Mouse (Mus musculus): ENCODE results near the gene Rubcn. TPM values are rescaled to one million over a fixed set of nuclear protein-coding genes. Genes with fewer than 3 reads are reported as not detected.

The Rubcn gene
- polyA plus RNA-seq, 1 experiment from 2014 or later: 18.1 TPM

DNA sequence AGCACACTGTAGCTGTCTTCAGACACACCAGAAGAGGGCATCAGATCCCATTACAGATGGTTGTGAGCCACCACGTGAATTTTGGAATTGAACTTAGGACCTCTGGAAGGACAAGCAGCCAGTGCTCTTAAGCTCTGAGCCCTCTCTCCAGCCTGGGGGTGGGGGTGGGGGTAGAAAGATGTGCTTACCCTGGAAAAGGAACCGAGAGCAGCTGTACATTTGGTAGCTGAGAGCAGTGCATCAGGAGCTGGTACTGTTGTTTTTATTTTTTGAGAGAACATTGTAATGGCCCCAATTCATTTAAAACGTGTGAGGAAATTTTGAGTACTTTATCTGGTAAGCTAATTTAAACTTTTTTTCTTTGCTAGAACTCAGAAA, 24.5 kb upstream of the Rubcn start:
- no peak overlapping the region for H3K4me3 ChIP-seq (ENCODE audit: low read depth, low read length)
- 76% methylated on average over 3 of the region's 3 CpGs for WGBS
- no peak for ATAC-seq (ENCODE audit: insufficient read depth, low FRiP score, low TSS enrichment)

DNA sequence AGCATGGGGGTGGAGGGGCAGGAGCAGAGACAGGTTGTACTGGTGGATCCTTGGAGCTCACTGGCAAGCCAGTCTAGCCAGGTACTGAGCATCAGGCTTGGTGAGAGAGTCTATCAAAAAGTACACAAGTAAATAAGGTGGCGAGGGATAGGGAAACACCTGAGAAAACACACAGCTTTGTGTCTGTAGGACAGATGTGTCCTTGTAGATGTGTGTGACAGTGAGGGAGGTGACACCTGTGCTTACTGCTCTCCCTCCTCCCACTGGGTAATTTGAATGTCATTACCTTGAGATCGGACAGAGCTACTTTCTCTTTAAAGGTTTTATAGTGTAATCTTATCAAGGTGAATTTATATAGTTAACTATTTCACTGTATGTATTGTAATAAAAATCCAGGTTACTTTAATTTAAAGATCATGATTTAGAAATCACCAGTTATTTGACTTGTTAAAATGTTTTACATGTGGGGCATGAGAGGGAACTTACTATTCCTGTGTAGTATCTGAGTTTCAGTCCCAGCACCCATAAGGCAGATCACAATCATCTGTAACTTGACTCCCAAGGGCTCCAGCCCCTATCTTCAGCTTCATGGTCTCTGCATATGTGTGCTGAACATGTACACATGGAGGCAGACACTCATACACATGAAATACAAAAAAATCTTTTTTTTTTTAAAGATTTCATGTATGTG, 23.9 kb upstream of the Rubcn start:
- no peaks in the 10 kb centered on the region for H3K9me3 ChIP-seq (ENCODE audit: control insufficient read depth, low read length)
- no peak overlapping the region for H3K4me3 ChIP-seq (ENCODE audit: low read depth, low read length)
- no peak overlapping the region for H3K4me2 ChIP-seq (ENCODE audit: low read depth)
- WGBS: 89% methylated on average over 2 of the region's 2 CpGs
- no peaks in the 10 kb centered on the region for H3K27me3 ChIP-seq (ENCODE audit: control insufficient read depth, insufficient read depth, low read length)
- no peak overlapping the region for H3K27ac ChIP-seq (ENCODE audit: low read depth, low read length)
- no peaks in the 10 kb centered on the region for H3K36me3 ChIP-seq (ENCODE audit: control insufficient read depth, insufficient read depth, low read length)
- no peak overlapping the region for H3K9ac ChIP-seq (ENCODE audit: low read length)
- no peak for DNase-seq (ENCODE audit: low spot score)
- no peaks in the 10 kb centered on the region for H3K4me1 ChIP-seq (ENCODE audit: control insufficient read depth, insufficient read depth, low read length)
- no peak for ATAC-seq (ENCODE audit: insufficient read depth, low FRiP score, low TSS enrichment)

More for the DNA sequence above, 24.5 kb upstream of the Rubcn start:
- DNase-seq (ENCODE audit: low spot score): no peak
- Histone ChIP-seq H3K9ac (ENCODE audit: low read length) (no peak overlapping the region), H3K27ac (ENCODE audit: low read depth, low read length) (no peak overlapping the region), H3K27me3 (ENCODE audit: control insufficient read depth, insufficient read depth, low read length) (no peaks in the 10 kb centered on the region), H3K36me3 (ENCODE audit: control insufficient read depth, insufficient read depth, low read length) (no peaks in the 10 kb centered on the region), H3K4me1 (ENCODE audit: control insufficient read depth, insufficient read depth, low read length) (0 out of 2 replicates have a peak, but pooled peaks cover 3% of the 10 kb centered on the region), H3K4me2 (ENCODE audit: low read depth) (no peak overlapping the region), H3K9me3 (ENCODE audit: control insufficient read depth, low read length) (no peaks in the 10 kb centered on the region)

DNA sequence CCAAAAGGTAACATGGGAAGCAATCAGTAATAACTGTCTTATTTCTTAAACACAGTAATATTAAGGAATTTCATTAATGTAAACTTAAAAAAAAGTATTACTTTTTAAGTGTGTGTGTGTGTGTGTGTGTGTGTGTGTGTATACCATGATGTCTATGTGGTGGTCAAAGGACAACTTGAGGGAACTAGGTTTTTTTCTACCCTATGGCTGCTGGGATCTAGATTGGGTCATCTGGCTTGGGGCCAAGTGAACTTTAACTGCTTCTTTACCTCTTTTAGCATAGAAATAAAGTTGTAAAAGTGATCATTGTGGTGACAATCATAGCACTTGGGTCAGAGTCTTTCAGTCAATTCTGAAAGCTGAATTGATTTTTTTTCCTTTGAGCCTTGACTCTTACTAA, 18.6 kb upstream of the Rubcn start:
- Histone ChIP-seq H3K9me3 (ENCODE audit: control insufficient read depth, low read length) (no peaks in the 10 kb centered on the region), H3K4me1 (ENCODE audit: control insufficient read depth, insufficient read depth, low read length) (no peaks in the 10 kb centered on the region), H3K4me2 (ENCODE audit: low read depth) (no peak overlapping the region), H3K27ac (ENCODE audit: low read depth, low read length) (no peak overlapping the region), H3K27me3 (ENCODE audit: control insufficient read depth, insufficient read depth, low read length) (no peaks in the 10 kb centered on the region), H3K4me3 (ENCODE audit: low read depth, low read length) (no peak overlapping the region), H3K36me3 (ENCODE audit: control insufficient read depth, insufficient read depth, low read length) (no peaks in the 10 kb centered on the region; the same call in 1 of the 2 replicates), H3K9ac (ENCODE audit: low read length) (no peak overlapping the region)
- no peak for ATAC-seq (ENCODE audit: insufficient read depth, low FRiP score, low TSS enrichment)
- DNase-seq (ENCODE audit: low spot score): no peak

DNA sequence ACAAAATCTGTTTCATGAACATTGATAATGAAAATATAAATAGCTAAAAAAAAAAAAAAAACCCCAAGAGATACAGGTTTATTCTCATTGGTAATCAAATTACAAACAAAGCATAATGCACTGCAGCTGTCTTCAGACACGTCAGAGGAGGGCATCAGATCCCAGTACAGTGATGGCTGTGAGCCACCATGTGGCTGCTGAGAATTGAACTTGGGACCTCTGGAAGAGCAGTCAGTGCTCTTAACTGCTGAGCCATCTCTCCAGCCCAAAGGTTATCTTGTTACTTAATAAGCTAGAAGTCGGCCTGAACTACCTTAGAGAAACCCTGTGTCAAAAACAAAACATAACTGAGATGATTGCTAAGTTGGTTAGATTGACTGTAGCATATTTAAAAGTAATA, 12.3 kb upstream of the Rubcn start:
- Histone ChIP-seq H3K27ac (ENCODE audit: low read depth, low read length) (no peak overlapping the region), H3K9ac (ENCODE audit: low read length) (no peak overlapping the region), H3K27me3 (ENCODE audit: control insufficient read depth, insufficient read depth, low read length) (no peaks in the 10 kb centered on the region), H3K9me3 (ENCODE audit: control insufficient read depth, low read length) (no peaks in the 10 kb centered on the region), H3K36me3 (ENCODE audit: control insufficient read depth, insufficient read depth, low read length) (no peaks in the 10 kb centered on the region; the same call in 1 of the 2 replicates), H3K4me3 (ENCODE audit: low read depth, low read length) (no peak overlapping the region), H3K4me1 (ENCODE audit: control insufficient read depth, insufficient read depth, low read length) (no peaks in the 10 kb centered on the region), H3K4me2 (ENCODE audit: low read depth) (no peak overlapping the region)
- WGBS: 74% methylated on average over 2 of the region's 2 CpGs
- ATAC-seq (ENCODE audit: insufficient read depth, low FRiP score, low TSS enrichment) (no peak), DNase-seq (ENCODE audit: low spot score) (no peak)

DNA sequence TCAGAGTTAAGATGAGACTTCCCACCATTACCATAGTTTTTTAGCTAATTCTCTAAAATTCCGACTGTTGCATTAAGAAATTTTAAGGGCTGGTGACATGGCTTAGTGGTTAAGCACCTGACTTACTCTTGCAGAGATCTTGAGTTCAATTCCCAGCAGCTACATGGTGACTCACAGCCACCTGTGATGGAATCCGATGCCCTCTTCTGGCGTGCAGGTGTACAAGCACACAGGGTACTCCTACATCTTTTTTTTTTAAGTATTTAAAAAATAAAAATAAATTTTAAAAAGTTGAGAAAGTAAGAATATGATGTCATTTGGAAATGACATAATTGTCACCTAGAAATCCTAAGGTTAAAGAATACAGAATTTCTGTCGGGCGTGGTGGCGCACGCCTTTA, 10.4 kb upstream of the Rubcn start:
- no peaks in the 10 kb centered on the region for H3K9me3 ChIP-seq (ENCODE audit: control insufficient read depth, low read length)
- H3K27ac ChIP-seq (ENCODE audit: low read depth, low read length): no peak overlapping the region
- H3K9ac ChIP-seq (ENCODE audit: low read length): no peak overlapping the region
- H3K4me1 ChIP-seq (ENCODE audit: control insufficient read depth, insufficient read depth, low read length): no peaks in the 10 kb centered on the region
- DNase-seq (ENCODE audit: low spot score) (no peak), ATAC-seq (ENCODE audit: insufficient read depth, low FRiP score, low TSS enrichment) (no peak)
- WGBS: 87% methylated on average over 7 of the region's 7 CpGs
- no peak overlapping the region for H3K4me2 ChIP-seq (ENCODE audit: low read depth)
- H3K4me3 ChIP-seq (ENCODE audit: low read depth, low read length): no peak overlapping the region
- H3K36me3 ChIP-seq (ENCODE audit: control insufficient read depth, insufficient read depth, low read length): no peaks in the 10 kb centered on the region; the same call in 1 of the 2 replicates
- no peaks in the 10 kb centered on the region for H3K27me3 ChIP-seq (ENCODE audit: control insufficient read depth, insufficient read depth, low read length)

DNA sequence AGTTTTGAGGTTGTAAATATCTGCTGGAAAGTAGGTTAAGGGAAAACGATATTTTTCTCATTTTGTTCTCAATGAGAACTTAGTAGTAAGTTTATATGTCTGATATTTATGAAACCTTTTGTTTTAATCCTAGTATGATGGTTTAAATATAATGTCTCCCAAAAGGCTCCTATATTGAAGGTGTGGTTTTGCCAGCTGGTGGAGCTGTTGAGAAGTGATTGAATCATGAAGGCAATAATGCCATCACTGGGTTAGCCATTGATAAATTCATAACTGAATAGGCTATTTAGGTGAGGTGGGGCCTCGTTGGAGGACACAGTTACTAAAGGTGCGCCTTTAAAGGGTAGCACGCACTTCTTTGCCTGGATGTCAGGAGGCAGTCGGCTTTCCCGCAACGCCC, 4.0 kb upstream of the Rubcn start:
- no peak for DNase-seq (ENCODE audit: low spot score)
- Histone ChIP-seq H3K4me3 (ENCODE audit: low read depth, low read length) (no peak overlapping the region), H3K9ac (ENCODE audit: low read length) (no peak overlapping the region), H3K9me3 (ENCODE audit: control insufficient read depth, low read length) (no peaks in the 10 kb centered on the region), H3K36me3 (ENCODE audit: control insufficient read depth, insufficient read depth, low read length) (no peaks in the 10 kb centered on the region), H3K4me1 (ENCODE audit: control insufficient read depth, insufficient read depth, low read length) (peaks cover 5% of the 10 kb centered on the region; the same call in 1 of the 2 replicates), H3K27me3 (ENCODE audit: control insufficient read depth, insufficient read depth, low read length) (no peaks in the 10 kb centered on the region), H3K27ac (ENCODE audit: low read depth, low read length) (no peak overlapping the region), H3K4me2 (ENCODE audit: low read depth) (no peak overlapping the region)
- whole genome bisulfite sequencing: 75% methylated on average over 7 of the region's 7 CpGs
- ATAC-seq (ENCODE audit: insufficient read depth, low FRiP score, low TSS enrichment): no peak

DNA sequence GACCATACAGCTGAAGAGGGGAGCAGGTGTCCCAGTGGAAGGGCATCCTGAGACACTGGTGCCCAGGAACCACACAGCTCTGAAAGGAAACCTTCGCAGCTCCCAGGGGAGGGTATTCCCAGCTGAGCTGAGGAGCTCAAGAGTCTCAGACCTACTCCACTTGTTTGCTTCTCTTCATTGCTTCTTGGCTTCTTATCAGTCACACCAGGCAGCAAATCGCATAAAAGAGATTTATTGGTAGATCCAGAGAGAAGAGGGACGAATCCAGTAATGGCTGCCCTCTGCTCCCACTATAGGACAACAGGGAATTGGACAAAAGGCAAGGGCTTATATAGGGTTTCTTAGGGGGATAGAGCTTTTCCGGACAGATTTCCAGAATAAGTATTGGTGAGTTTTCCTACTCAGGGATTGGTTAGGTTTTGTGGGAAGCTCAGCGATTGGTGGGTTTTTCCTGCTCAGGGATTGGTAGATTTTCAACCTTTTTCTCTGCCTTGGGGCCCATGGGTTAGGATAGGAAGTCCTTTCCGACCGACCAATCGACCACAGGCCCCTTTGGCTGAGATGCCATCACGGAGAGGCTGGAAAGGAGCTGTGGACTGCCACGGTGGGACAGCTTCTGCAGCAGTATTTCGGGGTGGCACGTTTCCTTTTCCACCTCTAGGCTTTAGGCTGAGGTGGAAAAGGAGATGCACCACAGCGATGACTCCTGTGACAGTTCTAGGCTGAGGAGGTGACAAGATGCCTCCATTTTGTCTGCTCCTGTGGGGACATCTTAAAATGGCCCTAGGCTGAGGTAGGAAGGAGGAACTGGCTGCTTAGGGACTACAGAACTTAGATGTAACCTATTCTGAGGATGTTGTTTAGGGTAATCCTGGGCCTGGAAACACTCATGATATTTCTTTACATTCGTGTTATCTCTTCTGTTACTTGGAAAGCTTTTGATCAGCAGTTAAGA, 1.7 kb upstream of the Rubcn start:
- peak overlapping the region; percentile 81 for H3K4me2 ChIP-seq (ENCODE audit: low read depth)
- no peak overlapping the region for H3K27ac ChIP-seq (ENCODE audit: low read depth, low read length)
- no peak for DNase-seq (ENCODE audit: low spot score)
- H3K9ac ChIP-seq (ENCODE audit: low read length): no peak overlapping the region
- no peak for ATAC-seq (ENCODE audit: insufficient read depth, low FRiP score, low TSS enrichment)
- H3K36me3 ChIP-seq (ENCODE audit: control insufficient read depth, insufficient read depth, low read length): no peaks in the 10 kb centered on the region
- WGBS: 82% methylated on average over 14 of the region's 14 CpGs
- H3K27me3 ChIP-seq (ENCODE audit: control insufficient read depth, insufficient read depth, low read length): no peaks in the 10 kb centered on the region
- H3K4me3 ChIP-seq (ENCODE audit: low read depth, low read length): peak overlapping the region; percentile 87; the same call in 1 of the 2 replicates
- no peaks in the 10 kb centered on the region for H3K9me3 ChIP-seq (ENCODE audit: control insufficient read depth, low read length)
- H3K4me1 ChIP-seq (ENCODE audit: control insufficient read depth, insufficient read depth, low read length): peaks cover 5% of the 10 kb centered on the region; the same call in 1 of the 2 replicates

DNA sequence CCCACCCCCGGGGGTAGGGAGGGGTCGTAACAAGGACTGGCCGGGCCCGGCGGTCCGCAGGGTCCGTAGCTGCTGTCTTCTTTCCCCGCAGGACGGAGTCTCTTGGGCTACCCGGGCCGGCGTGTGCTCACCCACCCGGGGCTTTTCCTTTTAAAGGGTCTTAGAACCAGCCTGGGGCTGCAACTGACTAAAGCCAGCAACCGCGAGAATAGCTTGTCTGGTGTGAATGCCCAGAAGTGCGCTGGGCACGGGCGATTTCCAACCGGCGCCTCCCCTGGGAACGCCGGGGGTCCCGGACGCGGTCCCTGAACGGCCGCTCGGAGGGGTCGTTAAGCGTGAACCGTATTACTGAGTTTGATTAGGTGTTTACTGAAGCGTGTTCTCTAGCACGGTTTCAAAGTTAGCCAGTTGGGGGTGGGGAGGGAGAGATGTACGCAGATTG, 612 bp upstream of the Rubcn start:
- Histone ChIP-seq H3K4me3 (ENCODE audit: low read depth, low read length) (peak overlapping the region; percentile 87), H3K9ac (ENCODE audit: low read length) (peak overlapping the region; percentile 88), H3K27me3 (ENCODE audit: control insufficient read depth, insufficient read depth, low read length) (no peaks in the 10 kb centered on the region), H3K27ac (ENCODE audit: low read depth, low read length) (peak overlapping the region; percentile 68), H3K9me3 (ENCODE audit: control insufficient read depth, low read length) (no peaks in the 10 kb centered on the region), H3K36me3 (ENCODE audit: control insufficient read depth, insufficient read depth, low read length) (no peaks in the 10 kb centered on the region), H3K4me1 (ENCODE audit: control insufficient read depth, insufficient read depth, low read length) (peaks cover 5% of the 10 kb centered on the region; the same call in 1 of the 2 replicates), H3K4me2 (ENCODE audit: low read depth) (peak overlapping the region; percentile 81)
- DNase-seq (ENCODE audit: low spot score): peak; percentile 55
- WGBS: under 1% methylated on average over 34 of the region's 34 CpGs
- ATAC-seq (ENCODE audit: insufficient read depth, low FRiP score, low TSS enrichment): peak; percentile 64
